Mouse (Mus musculus) embryonic facial prominence, embryonic 12.5 days (tissue): ENCODE measurements around the gene 6330409D20Rik. TPM values are rescaled to one million over a fixed set of nuclear protein-coding genes. Genes with fewer than 3 reads are reported as not detected.

Source experiments
- ATAC-seq: fragments of 200-750 bp; cut with Nextera tagmentation; 2 replicates; pipeline ENCODE4 v1.8.0; 2017; ENCODE audit not compliant: insufficient number of reproducible peaks, insufficient read depth, low FRiP score, low TSS enrichment
- H3K27ac ChIP-seq: fragments of 300-500 bp; sonication (generic); 2 replicates; pipeline ENCODE4 v1.5.1; 2016; ENCODE audit warnings: mild to moderate bottlenecking
- H3K27me3 ChIP-seq: fragments of 300-500 bp; sonication (generic); 2 replicates; pipeline ENCODE4 v1.6.1; 2016; ENCODE audit warnings: mild to moderate bottlenecking, moderate library complexity
- H3K36me3 ChIP-seq: fragments of 300-500 bp; sonication (generic); 2 replicates; pipeline ENCODE4 v1.6.1; 2016; ENCODE audit warnings: mild to moderate bottlenecking
- H3K4me1 ChIP-seq: fragments of 300-500 bp; sonication (generic); 2 replicates; pipeline ENCODE4 v1.6.1; 2016
- H3K4me2 ChIP-seq: fragments of 300-500 bp; sonication (generic); replicated peaks from 2 replicates; pipeline ENCODE4 v1.6.1; 2016; ENCODE audit warnings: mild to moderate bottlenecking, moderate library complexity
- H3K4me3 ChIP-seq: fragments of 300-500 bp; sonication (generic); 2 replicates; pipeline ENCODE4 v1.5.1; 2016; ENCODE audit warnings: mild to moderate bottlenecking
- H3K9ac ChIP-seq: fragments of 300-500 bp; sonication (generic); 2 replicates; pipeline ENCODE4 v1.6.1; 2016; ENCODE audit warnings: mild to moderate bottlenecking, moderate library complexity
- H3K9me3 ChIP-seq: fragments of 300-500 bp; sonication (generic); 2 replicates; pipeline ENCODE4 v1.6.1; 2016; ENCODE audit warnings: mild to moderate bottlenecking, moderate library complexity
- WGBS: fragments of 180-500 bp; shearing (Covaris S2); methylation state at CpG from one replicate; pipeline ENCODE4 v1.1.7; 2016; 5-methylcytosine and 5-hydroxymethylcytosine counted together
- polyA plus RNA-seq: library from polyadenylated mRNA; unstranded; fragments of >200 nt; fragmentation: Nextera tagmentation; extraction: Ambion mirVana; gene quantifications from 2 replicates; pipeline ENCODE4 v1.2.1, GENCODE M21; 2016

The 6330409D20Rik gene
- polyA plus RNA-seq = 0.34 and 0.43 TPM in 2 replicates

GRCm38 (mm10) chr2:32740916-32741272 lies at the start of gene 6330409D20Rik:
Gene 6330409D20Rik (minus strand): TSS chr2:32741016.
- Histone ChIP-seq H3K36me3 (peaks cover 3% of the 10 kb centered on the region), H3K9ac (peak within 1 kb of the TSS; percentile 46), H3K27ac (0 out of 2 replicates have a peak within 1 kb of the TSS, but pooled peaks have one; percentile 5), H3K4me1 (peaks cover 18% of the 10 kb centered on the region), H3K4me2 (peak within 1 kb of the TSS; percentile 96), H3K4me3 (peak within 1 kb of the TSS; percentile 52), H3K27me3 (peaks cover 17% of the 10 kb centered on the region; the same call in 1 of the 2 replicates), H3K9me3 (no peaks in the 10 kb centered on the region)
- no peak for ATAC-seq
- WGBS = 9% methylated on average over 11 of the region's 11 CpGs

GRCm38 (mm10) chr2:32788581-32788980 lies 47.8 kb upstream of the 6330409D20Rik start:
- Histone ChIP-seq H3K4me1 (no peaks in the 10 kb centered on the region), H3K9me3 (no peaks in the 10 kb centered on the region), H3K27ac (no peak overlapping the region), H3K4me3 (no peak overlapping the region), H3K9ac (no peak overlapping the region), H3K4me2 (no peak overlapping the region), H3K27me3 (no peaks in the 10 kb centered on the region), H3K36me3 (peaks cover 4% of the 10 kb centered on the region; the same call in 1 of the 2 replicates)
- WGBS = 34% methylated on average over 2 of the region's 2 CpGs
- no peak for ATAC-seq

- Histone ChIP-seq H3K9ac (no peak overlapping the region), H3K27ac (no peak overlapping the region), H3K4me3 (no peak overlapping the region), H3K9me3 (no peaks in the 10 kb centered on the region), H3K4me1 (no peaks in the 10 kb centered on the region), H3K4me2 (no peak overlapping the region), H3K27me3 (no peaks in the 10 kb centered on the region), H3K36me3 (peaks cover 4% of the 10 kb centered on the region; the same call in 1 of the 2 replicates)
- no peak for ATAC-seq
- 62% methylated on average over 6 of the region's 6 CpGs for WGBS
Measured at GRCm38 (mm10) chr2:32787176-32787575, 46.4 kb upstream of the 6330409D20Rik start.

- ATAC-seq = no peak
- H3K9me3 ChIP-seq = no peaks in the 10 kb centered on the region
- no peak within 1 kb of the TSS for H3K9ac ChIP-seq
- H3K4me1 ChIP-seq = no peaks in the 10 kb centered on the region
- WGBS = 62% methylated on average over 4 of the region's 4 CpGs
- no peaks in the 10 kb centered on the region for H3K36me3 ChIP-seq
- H3K4me2 ChIP-seq = no peak within 1 kb of the TSS
- no peak within 1 kb of the TSS for H3K4me3 ChIP-seq
- H3K27ac ChIP-seq = no peak within 1 kb of the TSS
- H3K27me3 ChIP-seq = no peaks in the 10 kb centered on the region
Measured at GRCm38 (mm10) chr2:32784048-32784681, 43.3 kb upstream of the 6330409D20Rik start, which contains the start of gene Cfap157. Gene Cfap157 (minus strand): TSS chr2:32784428.

- ATAC-seq = no peak
- Histone ChIP-seq H3K36me3 (no peaks in the 10 kb centered on the region), H3K9ac (no peak overlapping the region), H3K27me3 (0 out of 2 replicates have a peak, but pooled peaks cover 3% of the 10 kb centered on the region), H3K4me1 (no peaks in the 10 kb centered on the region), H3K4me3 (no peak overlapping the region), H3K4me2 (no peak overlapping the region), H3K27ac (no peak overlapping the region), H3K9me3 (no peaks in the 10 kb centered on the region)
- WGBS = 79% methylated on average over 6 of the region's 6 CpGs
Measured at GRCm38 (mm10) chr2:32781710-32782109, 40.9 kb upstream of the 6330409D20Rik start.

- 0 out of 2 replicates have a peak, but pooled peaks cover 4% of the 10 kb centered on the region for H3K27me3 ChIP-seq
- no peak overlapping the region for H3K4me2 ChIP-seq
- ATAC-seq = no peak
- 86% methylated on average over 6 of the region's 6 CpGs for WGBS
- H3K27ac ChIP-seq = no peak overlapping the region
- no peaks in the 10 kb centered on the region for H3K36me3 ChIP-seq
- H3K4me3 ChIP-seq = no peak overlapping the region
- peaks cover 11% of the 10 kb centered on the region for H3K4me1 ChIP-seq
- H3K9me3 ChIP-seq = no peaks in the 10 kb centered on the region
- no peak overlapping the region for H3K9ac ChIP-seq
Measured at GRCm38 (mm10) chr2:32779714-32780113, 38.9 kb upstream of the 6330409D20Rik start.

GRCm38 (mm10) chr2:32779131-32779530 lies 38.3 kb upstream of the 6330409D20Rik start:
- no peak for ATAC-seq
- Histone ChIP-seq H3K9ac (no peak overlapping the region), H3K4me3 (no peak overlapping the region), H3K4me1 (peaks cover 11% of the 10 kb centered on the region), H3K9me3 (no peaks in the 10 kb centered on the region), H3K27me3 (0 out of 2 replicates have a peak, but pooled peaks cover 4% of the 10 kb centered on the region), H3K4me2 (no peak overlapping the region), H3K27ac (no peak overlapping the region), H3K36me3 (no peaks in the 10 kb centered on the region)
- 15% methylated on average over 8 of the region's 8 CpGs for WGBS

- H3K36me3 ChIP-seq = no peaks in the 10 kb centered on the region
- H3K27ac ChIP-seq = no peak overlapping the region
- no peak overlapping the region for H3K4me2 ChIP-seq
- no peak for ATAC-seq
- H3K27me3 ChIP-seq = 0 out of 2 replicates have a peak, but pooled peaks cover 4% of the 10 kb centered on the region
- H3K9me3 ChIP-seq = no peaks in the 10 kb centered on the region
- WGBS = 86% methylated on average over 6 of the region's 6 CpGs
- no peak overlapping the region for H3K4me3 ChIP-seq
- H3K4me1 ChIP-seq = peaks cover 11% of the 10 kb centered on the region
- H3K9ac ChIP-seq = no peak overlapping the region
Measured at GRCm38 (mm10) chr2:32778081-32778480, 37.3 kb upstream of the 6330409D20Rik start.

- ATAC-seq = no peak
- Histone ChIP-seq H3K9ac (peak overlapping the region; percentile 44), H3K27ac (no peak overlapping the region), H3K4me3 (peak overlapping the region; percentile 53), H3K36me3 (no peaks in the 10 kb centered on the region), H3K4me2 (peak overlapping the region; percentile 73), H3K27me3 (0 out of 2 replicates have a peak, but pooled peaks cover 4% of the 10 kb centered on the region), H3K4me1 (peaks cover 15% of the 10 kb centered on the region), H3K9me3 (no peaks in the 10 kb centered on the region)
- WGBS = 21% methylated on average over 22 of the region's 22 CpGs
Measured at GRCm38 (mm10) chr2:32776192-32776591, 35.4 kb upstream of the 6330409D20Rik start.

- WGBS = under 1% methylated on average over 46 of the region's 46 CpGs
- Histone ChIP-seq H3K9me3 (no peaks in the 10 kb centered on the region), H3K27me3 (0 out of 2 replicates have a peak, but pooled peaks cover 4% of the 10 kb centered on the region), H3K27ac (no peak within 1 kb of the TSS), H3K4me1 (peaks cover 15% of the 10 kb centered on the region), H3K4me2 (peak within 1 kb of the TSS; percentile 73), H3K36me3 (no peaks in the 10 kb centered on the region), H3K4me3 (peak within 1 kb of the TSS; percentile 53), H3K9ac (peak within 1 kb of the TSS; percentile 44)
- peak; percentile 89 for ATAC-seq
Measured at GRCm38 (mm10) chr2:32775359-32776074, 34.7 kb upstream of the 6330409D20Rik start, which contains the start of the genes Ttc16 and Ptrh1. Gene Ttc16 (minus strand): TSS chr2:32775633. Gene Ptrh1 (plus strand): TSS chr2:32775786.

- WGBS = 80% methylated on average over 8 of the region's 8 CpGs
- Histone ChIP-seq H3K27ac (no peak overlapping the region), H3K4me1 (peaks cover 20% of the 10 kb centered on the region), H3K4me3 (no peak overlapping the region), H3K4me2 (no peak overlapping the region), H3K27me3 (0 out of 2 replicates have a peak, but pooled peaks cover 4% of the 10 kb centered on the region), H3K9me3 (no peaks in the 10 kb centered on the region), H3K9ac (no peak overlapping the region), H3K36me3 (no peaks in the 10 kb centered on the region)
- ATAC-seq = no peak
Measured at GRCm38 (mm10) chr2:32772626-32773279, 31.9 kb upstream of the 6330409D20Rik start.
